Mouse (Mus musculus) brain, adult 2 months (tissue): ENCODE results near the gene Eps8.

ENCODE experiments used
- DNase-seq: peaks from one replicate; pipeline ENCODE4 v3.0.0; 2011; ENCODE audit warnings: low read depth, low spot score

Eps8 gene

DNA sequence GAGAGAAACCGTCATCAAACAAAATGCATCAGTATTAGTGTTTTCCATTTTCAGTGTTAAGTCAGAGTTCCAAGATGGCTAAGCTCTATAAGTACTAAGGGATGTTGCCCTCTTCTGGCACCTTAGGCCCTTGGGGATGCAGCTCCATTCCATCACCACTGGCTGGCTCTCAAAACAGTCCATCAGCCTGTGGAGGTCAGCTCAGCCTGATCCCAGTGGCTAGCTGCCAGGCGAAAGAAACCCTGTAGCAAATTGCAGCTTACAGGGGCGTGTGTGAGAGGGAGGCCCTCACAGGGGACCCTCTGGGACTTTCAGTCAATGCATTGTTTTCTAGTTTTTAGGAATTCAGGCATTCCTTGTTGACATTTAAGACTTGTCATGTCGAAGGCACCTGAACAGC, 40.8 kb downstream of the Eps8 start:
- no peak for DNase-seq

DNA sequence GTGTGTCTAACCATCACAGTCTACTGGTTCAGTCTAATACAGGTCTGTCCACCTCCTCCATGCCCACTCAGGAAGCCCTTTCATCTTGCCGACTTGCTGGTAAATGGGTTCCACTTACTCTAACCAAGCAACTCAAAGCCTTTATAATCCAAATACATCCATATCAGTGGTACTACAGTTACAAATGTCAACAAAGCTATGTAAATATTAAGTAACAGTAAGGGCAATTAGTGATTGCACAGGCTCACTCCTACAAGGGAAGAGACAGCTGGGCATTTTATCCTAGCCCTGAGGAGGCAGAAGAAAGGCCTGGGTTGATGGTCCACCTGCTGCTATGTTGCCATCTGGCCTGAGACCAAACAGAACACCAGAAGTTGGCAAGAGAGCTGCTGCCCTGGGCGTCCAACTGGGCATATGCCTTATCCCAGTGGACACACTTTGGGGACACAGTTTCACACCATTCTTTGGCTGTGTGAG, 42.6 kb downstream of the Eps8 start:
- DNase-seq = peak; percentile 96

DNA sequence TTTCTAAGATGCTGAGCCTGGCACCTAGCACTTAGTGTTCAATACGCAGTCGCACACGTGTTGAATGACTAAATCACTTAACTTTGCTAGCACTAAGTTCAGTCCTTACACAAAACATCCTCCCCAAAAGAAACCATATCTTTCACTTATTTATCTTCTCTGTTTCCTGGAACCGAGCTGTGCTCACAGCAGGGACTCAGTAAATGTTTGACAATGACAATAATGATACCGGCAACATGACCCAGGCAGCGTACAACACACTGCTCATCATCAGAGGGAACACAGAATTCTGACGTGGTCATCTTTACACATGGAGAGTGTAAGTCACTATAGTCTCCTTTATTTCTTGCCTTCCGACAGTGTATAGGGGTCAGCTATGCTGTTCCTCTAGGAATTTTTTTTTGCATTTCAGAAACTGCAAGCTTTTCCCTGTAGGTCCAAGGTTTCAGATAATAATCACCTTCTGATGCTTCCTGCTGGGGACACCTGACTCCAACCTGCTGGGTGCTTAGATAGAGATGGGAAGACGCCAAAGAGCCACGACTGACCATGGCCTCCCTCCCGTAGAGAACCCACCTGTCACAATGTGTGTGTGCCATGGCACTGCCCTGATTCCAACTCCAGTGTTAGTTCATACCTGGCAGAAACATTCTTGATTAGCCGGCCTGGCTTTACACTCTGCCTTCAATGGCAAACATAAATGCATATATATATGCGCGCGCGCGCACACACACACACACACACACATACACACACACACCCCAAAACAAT, 46.3 kb downstream of the Eps8 start:
- DNase-seq = peak; percentile 97

DNA sequence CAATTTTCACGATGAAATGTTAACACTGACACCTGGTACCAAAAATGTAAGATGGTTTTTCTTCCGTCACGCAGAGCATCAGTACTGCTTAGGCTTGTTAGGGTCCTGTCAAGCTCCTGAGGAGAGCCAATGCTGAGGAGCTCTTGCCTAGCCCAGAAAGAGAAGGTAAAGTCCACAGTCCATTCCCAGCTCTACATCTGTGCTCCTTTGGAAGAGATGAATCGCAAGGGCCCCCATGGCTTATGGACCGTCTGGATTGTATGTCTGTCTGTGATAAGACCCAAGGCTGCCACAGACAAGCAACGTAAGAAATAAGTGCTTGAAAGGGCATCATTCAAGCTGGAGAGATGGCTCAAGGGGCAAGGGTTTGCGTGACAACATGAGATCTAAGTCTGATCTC, 48.1 kb downstream of the Eps8 start:
- no peak for DNase-seq

DNA sequence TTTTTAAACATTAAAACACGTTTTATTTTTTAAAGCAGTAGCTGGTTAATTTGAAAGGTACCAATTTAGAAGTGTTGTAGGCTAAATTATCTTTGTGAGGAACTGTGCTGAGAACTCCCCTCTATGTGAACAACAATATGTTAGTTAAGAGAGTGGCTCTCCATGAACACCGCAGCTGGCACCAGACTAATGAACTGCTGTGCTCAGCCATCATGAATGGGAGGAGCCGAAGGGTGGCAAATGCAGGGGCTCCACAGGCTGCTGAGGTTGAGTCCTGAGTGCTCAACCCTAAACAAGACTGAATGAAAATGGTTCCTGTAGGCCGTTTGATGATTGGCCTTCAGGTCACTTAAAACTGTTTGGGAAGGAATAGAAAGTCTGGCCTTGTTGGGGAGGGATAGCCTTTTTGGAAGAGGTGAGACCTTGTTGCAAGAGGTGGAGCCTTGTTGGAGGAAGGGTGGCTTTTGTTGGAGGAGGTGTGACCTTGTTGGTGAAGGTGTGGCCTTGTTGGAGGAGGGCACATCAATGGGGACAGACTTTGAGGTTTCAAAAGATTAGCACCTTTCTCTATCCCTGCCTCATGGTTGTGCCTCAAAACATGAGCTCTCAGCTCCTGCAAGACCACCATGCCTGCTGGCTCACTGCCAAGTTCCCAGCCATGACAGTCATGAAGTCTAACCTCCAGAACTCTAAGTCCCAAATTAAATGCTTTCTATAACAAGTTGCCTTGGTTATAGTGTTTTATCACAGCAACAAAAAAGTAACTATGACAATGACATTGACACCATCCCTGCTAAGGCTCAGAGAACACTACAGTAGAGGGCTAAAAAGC, 50.0 kb downstream of the Eps8 start:
- peak; percentile 31 for DNase-seq

DNA sequence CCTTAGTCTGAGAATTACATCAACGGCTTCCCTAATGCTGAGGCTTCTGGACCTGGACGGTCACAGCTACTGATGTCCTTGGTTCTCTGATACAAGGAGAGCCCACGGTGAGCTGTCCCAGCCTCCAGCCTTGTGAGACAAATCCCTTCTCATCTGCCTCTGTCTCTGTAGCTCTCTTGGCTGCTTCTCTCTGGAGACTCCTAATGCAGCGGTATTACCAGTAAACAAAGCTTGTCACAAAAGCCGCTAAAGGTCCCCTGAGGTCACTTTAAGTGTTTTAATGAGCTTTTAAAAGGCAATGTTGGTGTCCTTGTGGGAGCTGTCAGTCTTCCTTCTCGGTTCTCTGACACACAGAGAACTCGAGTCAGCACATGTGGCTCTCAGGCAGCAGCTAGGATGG, 56.4 kb downstream of the Eps8 start:
- no peak for DNase-seq

DNA sequence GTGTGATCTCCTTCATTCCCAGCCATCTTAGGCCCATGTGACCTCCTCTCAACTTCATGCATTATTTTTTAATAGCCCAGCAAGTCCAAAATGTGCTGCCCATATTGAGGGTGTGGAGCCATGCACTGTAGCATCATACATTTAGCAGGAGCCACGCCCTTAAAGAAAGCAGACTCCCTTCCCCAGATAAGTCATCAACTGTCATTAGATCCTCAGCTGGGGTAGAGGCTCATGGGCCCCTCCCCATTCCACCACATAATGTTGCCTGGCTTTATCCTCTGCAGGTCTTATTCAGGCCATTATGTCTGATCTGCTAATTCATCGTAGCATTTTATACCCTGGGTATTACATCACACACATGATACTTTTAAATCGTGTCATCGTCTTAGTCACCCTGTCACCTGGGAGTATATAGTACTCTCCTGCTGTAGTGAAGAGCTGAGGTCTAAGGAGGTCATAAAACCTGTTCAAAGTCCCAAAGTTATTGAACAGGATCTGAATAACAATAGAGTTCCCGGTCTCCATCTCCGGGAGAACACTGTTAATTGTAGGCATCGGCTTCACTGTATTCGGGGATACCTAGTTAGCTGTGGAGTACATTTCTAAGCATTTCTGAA, 57.1 kb downstream of the Eps8 start:
- DNase-seq = no peak

DNA sequence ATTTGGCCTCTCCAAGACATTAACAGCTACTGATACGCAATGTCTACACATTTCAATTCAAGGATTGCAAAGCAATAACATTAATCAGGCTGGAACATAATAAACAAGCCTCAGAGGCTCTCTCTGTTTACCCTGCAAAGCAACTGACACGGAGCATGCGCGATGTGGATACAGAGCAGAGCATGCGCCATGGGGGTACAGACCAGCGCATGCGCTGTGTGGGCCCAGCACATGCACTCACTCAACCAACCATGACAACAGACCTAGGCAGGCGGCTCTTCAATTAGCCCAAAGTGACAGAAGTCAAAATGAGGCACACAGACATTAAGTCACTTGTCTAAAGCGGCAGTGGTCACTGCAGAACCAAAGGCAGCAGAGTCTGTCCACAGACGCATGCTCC, 62.1 kb downstream of the Eps8 start:
- no peak for DNase-seq

DNA sequence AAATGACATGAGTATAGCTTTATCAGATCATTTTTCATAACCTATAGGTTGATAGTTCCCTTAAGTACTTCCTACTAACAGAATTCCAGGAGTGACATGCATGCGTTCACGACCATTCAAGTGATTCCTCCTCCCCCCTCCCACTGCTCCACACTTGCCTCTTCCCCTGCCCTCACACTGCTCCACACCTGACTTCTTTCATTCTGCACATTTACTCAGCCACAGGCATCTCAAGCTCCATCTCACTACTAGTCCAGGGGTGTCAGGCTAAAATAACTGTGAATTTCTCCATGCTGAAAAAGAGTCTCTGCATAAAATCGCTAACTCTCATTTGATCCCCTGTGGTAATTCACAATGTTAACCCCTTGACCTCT, 65.4 kb downstream of the Eps8 start:
- no peak for DNase-seq

DNA sequence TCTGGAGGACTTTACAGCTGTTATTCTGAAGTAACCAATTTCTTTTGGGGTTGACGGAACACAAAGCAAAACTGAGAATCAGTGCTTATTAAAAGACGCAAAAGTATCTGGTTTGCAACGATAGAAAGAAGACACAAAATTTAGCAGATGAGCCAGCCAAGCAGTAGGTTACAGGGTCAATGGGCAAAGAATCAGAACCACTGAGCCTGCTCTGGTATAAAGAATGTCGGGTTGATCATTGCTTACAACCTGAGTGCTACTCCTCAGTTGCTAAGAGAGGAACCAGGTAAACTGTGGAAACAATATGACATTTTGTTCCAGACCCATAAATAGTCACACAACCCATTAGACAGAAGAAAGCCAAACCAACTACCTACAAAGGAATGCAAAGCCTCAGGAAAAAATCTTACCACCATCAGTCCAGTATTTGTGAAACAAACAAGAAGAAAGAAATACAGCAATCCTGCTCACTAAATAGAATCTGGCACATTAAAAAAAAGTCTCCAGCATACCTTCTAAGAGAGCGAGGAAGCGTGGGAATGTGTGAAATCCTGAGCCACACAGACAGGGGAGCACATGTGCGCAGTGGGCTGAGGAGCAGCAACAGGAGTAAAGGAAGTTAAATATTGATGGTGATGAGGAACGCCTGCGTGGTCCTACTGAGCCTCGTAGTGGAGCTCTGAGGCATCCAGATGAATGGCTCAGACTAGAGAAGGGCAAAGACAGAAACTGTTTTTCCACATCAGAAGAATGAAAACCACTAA, 66.0 kb downstream of the Eps8 start:
- peak; percentile 82 for DNase-seq

DNA sequence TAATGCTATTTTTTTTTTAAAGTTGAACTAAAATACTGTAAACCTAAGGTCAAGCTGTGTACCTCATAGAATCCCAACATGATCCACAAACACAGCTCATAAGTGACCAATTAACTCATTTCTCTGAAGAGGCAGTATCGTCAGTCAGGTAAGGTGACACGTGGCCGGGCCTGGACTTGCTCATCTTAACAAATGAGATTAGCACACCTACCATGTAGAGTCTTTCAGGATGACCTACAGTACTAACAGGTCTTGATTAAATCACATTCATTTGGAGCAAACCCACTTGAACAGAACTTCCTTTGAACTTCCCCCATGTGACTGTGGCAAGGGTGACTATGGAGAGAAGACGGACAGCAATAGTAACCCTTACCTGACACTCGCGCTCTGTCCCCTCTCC, 66.8 kb downstream of the Eps8 start:
- DNase-seq = no peak

DNA sequence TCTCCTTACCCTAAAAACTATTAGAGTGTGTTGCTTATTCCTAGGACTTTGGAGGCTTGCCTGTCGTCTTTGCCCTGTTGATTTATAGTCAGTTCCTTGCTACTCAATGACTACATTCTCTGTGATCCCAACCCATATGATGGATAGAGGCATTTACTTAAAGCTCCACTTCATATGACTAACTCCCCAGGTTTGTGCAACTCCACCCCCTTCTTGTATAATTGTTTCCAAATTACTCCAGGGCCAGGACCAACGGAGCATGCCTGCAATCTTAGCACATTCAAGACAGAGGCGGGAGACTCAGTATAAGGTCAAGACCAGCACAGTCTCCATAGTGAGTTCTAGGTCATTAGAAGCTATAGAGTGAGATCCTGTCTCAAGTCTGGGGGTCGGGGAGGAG, 69.4 kb downstream of the Eps8 start:
- DNase-seq = no peak

DNA sequence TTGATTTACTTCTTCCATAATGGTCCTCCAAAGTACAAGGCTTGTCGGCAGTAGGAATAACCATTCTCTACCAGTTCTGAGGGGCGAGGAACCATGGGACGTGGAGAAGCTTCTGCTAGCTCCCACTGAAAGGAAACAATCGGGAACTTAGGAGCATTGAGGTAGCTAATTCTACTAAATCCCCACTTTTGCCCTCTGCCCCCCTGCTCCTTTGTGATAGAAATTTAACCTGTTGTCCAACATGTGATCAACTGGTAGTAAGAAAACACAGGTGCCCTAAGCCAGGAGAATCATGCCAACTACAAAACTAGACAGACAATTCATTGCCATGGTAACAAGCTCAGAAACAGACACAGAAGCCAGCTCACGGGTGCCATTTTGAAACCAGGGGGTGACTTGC, 71.6 kb downstream of the Eps8 start:
- no peak for DNase-seq

DNA sequence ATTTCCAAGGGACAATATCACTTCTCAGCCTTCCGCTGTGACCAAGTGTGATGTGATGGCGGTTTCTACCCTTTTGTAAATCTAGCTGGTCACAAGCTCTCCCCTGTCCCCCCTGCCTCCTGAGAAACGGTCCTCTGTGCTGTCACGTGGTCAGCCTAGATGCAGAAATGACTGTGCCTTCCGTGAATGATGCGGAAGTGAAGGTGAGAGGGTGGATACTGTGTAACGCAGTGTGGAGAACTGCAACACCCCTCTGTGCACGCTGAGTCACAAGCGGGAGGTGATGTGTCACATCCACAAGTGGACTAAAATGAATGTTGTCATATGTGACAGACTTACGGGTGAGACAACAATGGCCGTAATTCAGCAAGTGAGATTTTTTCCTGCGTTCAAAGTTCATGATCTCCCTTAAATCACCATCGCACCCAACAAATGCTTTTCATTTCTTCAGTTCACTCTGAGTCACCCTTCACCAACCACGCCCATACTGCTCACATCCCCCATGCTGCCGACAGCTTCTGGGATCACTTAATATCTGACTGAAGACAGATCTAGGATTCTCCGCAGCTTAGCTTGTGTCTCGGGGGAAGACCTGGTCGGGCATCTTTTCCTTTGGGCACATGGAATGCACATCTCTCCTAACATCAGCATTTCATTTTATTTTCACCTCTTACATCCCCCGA, 72.3 kb downstream of the Eps8 start:
- peak; percentile 33 for DNase-seq

DNA sequence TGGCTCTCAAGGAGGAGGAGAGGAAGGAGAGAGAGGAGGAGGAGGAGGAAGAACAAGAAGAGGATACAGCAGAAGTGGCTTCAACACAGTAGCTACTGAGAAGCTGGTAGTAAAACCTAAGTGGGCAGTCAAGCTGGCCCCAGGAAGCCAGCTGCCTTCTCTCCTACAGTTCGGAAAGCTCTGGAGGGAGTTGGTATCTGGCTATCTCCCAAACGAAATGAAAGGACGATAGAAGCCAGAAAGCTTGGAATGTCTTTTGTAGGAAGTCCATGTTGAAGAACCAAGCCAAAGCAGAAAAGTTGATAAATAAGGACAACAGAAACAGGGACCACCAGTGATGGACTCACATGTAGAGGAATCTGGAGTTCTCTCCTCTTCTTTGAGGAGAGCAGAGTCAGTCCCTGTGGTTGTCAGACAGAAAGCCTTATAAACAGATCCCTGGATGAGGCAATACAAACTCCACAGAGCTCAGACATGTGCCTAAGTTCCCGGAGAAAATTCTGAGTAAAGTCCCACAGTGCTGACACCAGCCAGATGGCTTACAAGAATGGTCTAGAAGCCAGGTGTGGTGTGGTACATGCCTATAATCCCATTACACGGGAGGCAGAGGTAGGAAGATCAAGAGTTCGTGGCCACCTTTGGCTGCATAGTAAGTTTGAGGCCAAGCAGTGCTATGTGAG, 73.2 kb downstream of the Eps8 start:
- DNase-seq = no peak

DNA sequence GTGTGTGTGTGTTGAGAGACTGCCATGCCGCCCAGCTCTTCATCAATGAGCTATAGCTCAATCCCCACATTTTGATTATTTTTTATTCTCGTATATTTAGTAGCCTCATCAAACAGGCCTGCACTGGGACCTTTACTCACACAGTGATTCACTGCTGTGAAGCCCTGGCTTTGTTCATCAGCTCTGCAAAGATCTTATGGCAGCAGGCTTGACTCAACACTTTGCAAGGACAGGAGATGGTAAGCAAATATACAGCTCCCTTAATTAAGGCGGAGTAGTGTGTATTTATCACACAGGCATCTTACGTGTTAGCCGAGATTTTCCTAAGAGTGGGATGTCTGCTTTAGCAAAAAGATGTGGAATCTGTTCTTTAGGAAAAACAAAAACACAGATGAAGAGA, 74.2 kb downstream of the Eps8 start:
- DNase-seq = peak; percentile 61

DNA sequence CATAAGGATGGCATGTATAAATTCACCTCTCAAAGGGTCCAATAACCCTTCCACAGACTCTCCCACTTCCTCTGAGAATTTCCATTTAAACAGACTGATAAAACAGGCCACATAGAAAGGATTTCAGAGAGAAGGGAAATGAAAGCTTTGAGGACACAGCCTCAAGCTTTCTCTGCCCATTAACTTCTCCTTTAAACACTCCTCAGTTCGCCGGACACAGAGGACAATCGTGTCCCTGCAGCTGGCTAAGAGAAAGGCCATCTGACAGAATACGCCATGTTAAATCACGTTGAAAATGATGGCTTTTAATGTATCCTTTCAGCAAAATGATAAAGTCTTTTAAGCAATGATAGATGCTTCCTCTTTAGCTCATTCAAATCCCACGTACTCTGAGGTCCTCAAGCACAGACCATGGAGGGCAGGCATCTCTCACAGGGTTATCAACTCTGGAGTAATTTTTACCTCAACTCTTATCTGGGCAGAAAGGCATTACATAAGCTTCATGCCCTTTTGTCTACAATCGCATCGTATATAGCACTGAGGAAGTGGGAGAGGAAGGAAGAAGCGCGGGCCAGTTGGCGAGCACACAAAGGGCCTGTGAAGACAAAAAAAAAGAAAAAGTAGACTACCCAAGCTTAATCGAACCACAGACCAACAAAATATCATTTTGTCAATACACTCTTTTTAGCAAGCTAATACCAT, 77.9 kb downstream of the Eps8 start:
- DNase-seq = no peak

DNA sequence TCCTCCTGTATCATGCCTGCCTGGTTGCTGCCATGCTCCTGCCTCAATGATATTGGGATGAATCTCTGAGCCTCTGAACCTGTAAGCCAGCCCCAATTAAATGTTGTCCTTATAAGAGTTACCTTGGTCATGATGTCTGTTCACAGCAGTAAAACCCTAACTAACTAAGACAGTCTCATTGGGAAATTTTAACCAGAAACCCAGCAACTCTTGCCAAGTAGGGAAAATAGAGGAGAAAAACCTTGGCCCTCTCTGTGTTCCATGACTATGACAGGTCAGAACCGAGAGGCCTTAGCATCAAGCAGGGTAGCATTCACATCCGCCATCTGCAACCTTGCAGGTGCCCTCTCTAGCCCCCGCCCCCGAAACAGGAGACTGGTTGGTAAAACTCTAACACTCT, 78.6 kb downstream of the Eps8 start:
- DNase-seq = no peak

DNA sequence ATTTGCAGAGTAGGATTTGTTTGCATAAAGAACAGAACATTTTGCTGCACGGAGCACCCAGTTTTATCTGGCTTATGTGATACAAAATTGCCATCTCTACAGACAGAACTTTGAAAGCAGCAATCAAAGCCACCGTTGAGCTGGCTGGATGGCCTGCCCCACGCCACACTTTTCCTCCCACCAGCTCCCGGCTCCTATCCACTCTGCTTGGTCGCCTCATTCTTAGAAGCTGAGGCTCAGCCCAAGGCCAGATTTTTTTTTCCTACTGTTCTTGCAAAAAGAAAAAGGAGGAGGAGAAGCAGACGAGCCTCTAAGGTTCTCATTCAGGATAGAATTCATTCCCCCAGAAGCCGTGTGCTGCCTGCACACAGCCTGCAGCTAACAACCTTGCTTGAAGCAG, 80.8 kb downstream of the Eps8 start:
- DNase-seq = peak; percentile 23

DNA sequence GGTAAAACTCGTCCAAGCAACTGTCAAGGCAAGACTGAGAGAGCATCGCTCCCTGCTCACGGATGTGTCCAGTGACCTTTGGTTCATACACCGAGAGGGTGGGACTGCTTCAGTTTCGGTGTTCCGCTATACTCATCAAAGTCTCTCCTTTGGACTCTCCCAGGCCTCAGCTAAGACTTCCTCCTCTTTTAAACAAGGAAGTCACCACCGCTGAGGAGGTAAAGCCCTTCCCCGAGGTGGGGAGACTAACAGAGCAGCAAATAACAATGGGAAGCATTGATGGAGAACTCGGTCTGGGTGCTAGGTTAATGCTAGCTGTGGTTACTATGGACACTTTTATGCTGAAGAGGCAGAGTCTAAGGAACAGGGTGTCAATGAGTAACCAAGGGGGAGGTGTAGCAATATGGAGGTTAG, 84.0 kb downstream of the Eps8 start:
- DNase-seq = no peak
